Mouse (Mus musculus): ENCODE data around the gene Gm38392.

Gene Gm38392

DNA sequence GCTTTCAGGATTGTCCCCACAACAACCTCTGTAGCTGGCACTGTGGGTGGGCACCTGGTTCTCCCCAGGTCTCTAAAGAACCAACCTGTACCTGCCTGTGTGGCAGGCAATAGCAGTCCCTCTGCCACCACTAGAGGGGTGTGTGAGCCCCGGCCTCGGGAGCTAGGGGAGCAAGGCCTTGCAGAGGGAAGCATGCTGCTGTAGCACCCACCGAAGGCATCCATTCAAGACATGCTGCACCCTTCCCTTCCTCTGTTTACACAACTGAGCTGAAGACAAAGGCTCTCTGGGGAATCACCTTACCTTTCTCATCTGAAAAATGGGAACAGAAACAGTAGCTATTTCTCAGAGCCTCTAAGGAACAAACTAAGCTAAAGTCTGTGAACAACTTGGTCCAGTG lies 51.8 kb downstream of the Gm38392 start:
- DNase-seq, result peak; percentile 29

DNA sequence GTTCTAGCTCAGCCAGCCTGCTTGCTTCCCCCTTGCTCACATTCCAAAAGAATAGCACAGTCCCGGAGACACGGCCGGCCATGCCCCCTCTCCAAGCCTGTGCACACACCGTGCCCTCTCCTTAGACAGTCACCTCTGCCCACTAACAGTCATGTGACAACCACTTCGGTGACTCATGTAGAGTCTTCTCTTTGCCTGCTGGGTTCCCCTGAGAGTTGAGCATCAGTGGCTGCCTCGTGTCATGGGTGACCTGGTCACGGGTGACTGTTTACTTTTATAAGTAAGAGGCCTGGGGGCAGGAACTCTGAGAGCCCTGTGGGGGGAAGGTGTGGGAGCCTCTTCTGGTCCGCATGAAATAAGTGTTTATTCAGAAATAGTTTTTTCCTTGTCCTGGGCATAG lies 53.0 kb downstream of the Gm38392 start:
- no peak for DNase-seq

DNA sequence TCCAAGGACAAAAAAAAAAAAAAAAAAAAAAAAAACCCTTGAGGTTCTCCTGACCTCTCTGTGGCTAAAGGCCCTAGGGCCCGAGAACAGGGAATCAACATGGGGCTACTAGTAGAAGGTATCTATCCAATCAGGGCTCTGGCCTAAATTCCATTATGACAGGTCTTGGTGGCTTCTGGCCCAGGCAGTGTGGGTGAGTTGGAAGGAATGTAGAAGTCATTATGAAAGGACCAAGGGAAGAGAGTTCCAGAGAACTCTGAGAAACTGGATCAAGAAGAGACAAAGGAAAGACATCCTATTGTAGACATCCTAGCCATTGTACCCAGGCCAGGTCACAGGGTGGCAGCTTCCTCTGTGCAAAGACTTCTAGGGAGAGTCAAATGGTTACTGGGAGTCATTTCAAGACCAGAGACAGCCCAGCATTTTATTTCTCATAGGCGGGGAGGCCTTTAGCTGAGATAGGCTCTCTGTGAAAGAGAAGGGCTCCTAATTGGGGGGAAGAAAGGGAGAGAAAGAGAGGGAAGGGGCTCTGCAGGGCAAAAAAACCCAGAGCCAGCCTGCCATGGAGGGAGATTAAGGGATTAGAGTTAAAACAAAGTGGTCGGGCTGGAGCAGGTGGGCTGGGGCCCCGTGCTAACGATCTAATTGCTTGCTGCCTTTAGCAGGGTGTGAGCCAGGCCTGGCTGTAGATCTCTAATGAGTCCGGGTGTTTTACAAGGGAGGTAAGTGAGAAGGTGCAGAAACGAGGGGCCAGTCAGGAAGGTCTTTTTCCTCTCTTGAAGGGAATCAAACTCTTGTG lies 54.0 kb downstream of the Gm38392 start:
- DNase-seq, result no peak

GRCm38 (mm10) chr3:88232301-88232702 lies 54.7 kb downstream of the Gm38392 start:
- DNase-seq, result no peak

DNA sequence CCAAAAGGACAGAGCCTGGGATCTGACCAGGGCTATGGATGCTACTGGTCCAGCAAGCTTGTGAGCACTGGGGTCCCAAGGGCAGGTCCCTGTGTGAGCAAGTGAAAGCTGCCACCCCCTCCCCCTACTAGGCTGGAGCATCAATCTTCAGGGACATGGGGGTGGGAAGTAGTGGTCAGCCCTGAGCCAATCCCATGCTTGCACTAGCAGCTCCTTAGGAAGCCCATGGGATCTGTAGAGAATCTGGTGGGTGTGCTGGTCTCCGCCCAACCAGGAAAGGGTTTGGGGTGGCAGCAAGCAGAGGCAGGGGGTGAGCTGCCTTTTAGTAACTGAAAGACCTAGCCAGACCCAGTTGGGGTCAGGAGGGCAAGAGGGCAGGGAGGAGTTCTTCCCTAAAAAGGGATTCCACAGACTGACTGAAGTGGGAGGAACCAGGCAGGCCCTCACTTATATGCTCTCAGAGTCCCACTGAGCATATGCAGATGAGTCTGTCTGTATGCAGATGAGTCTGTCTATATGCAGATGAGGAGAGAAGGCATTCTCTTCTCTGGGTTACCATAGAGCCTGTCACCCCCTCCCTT lies 55.9 kb downstream of the Gm38392 start:
- no peak for DNase-seq

GRCm38 (mm10) chr3:88230262-88231047 lies 56.6 kb downstream of the Gm38392 start:
- DNase-seq, result no peak

GRCm38 (mm10) chr3:88229526-88229925 lies 57.5 kb downstream of the Gm38392 start:
- no peak for DNase-seq

- DNase-seq, result no peak
Measured at GRCm38 (mm10) chr3:88228906-88229305, 58.1 kb downstream of the Gm38392 start.

DNA sequence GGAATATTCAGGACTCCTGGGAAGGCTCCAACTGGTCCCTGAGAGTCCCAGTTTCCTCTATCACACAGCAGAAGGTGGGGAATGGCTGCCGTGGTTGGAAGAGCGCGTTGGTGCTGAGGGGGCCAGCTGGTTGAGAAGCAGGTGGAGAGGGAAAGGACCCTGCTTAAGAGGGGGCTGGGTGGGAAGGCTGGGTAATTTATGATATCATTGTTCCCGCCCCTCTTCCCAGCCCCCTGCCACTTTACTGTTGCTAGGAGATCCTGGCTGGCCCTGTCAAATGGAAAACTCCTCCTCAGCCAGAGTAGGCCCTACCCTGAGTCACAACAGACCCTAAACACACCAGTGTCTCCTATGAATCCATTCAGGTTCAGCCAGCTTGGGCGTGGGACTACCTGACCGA lies 59.0 kb downstream of the Gm38392 start:
- DNase-seq, result no peak

DNA sequence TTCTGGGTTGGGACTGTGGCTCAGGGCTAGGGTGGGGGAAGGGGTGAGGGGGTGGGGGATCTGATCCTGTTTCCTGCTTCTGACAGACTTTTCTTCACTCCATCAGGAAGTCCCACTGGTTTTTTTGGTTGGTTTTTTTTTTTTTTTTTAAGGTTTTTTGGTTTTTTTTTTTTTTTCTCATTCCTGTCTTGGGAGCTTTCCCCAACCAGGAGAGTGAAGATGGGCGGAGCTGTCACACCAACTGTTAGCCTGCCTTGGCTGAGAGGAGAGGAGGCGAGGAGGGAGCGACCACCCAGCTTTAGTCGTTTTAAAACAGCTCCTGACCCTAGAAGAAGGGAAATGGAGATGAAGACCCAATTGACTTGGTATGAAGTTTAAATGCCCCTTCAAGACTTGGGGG lies 59.8 kb downstream of the Gm38392 start:
- DNase-seq, result no peak

- no peak for DNase-seq
Measured at GRCm38 (mm10) chr3:88226101-88226845, 60.7 kb downstream of the Gm38392 start.

DNA sequence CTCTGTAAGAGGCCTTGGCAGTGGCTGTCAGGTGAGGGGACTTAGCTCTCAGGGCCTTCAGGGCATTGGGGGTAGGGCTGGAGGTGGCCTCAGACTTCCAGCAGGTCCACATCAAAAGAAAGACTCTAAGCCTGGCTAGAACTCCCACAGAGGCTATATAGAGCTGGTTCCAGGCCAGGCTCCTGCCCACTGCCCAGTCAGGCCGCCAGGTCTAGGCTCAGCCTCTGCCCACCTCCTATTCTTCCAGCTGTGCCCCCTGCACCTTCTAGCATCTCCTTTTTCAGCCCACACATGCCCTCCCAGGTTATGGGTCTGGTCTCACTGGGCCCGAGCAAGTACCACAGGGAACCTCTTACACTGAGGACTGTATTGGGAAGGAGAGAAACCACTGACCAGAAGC lies 62.1 kb downstream of the Gm38392 start:
- no peak for DNase-seq

GRCm38 (mm10) chr3:88222446-88222845 lies 64.6 kb downstream of the Gm38392 start:
- no peak for DNase-seq

- DNase-seq, result no peak
Measured at GRCm38 (mm10) chr3:88221519-88222390, 65.3 kb downstream of the Gm38392 start.

GRCm38 (mm10) chr3:88220842-88221241 lies 66.2 kb downstream of the Gm38392 start:
- DNase-seq, result peak; percentile 63

DNA sequence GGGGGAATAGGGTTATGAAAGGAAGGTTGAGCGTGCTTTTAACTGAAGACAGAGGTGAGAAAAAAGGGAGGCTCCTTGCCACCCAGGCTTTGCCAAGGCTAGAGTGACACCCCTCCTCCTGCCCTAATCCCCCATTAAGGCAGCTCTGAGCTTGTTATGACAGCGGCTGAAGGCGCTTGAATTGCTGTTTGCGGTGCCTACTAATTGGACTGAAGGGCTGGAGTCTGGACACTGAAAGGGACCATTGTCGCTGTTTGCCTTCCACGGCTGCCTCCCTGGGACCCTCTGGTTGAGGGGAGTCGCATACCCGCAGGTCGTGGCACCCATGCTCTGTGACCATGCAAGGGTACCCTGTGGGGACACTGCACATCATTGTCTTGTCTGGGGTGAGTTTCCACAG lies 67.1 kb downstream of the Gm38392 start:
- no peak for DNase-seq

DNA sequence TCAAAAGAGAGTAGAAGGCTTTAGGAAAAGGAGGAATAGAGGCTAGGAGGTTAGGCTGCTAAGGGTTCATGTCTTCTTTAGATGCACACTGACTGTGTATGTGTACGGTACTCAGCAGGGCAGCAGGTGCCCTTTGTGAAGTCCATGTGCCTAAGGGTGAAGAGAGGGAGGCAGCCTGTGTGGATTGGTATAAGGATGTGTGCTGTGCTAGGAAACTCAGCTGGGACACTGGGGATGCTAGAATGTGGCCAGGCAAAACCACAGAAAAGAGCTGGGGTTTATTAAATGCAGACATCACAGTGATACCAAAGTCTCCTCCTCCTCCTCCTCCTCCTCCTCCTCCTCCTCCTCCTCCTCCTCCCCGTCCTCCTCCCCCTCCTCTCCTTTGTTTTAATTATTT lies 69.3 kb downstream of the Gm38392 start:
- DNase-seq, result no peak

- DNase-seq, result no peak
Measured at GRCm38 (mm10) chr3:88216534-88217326, 70.3 kb downstream of the Gm38392 start.

DNA sequence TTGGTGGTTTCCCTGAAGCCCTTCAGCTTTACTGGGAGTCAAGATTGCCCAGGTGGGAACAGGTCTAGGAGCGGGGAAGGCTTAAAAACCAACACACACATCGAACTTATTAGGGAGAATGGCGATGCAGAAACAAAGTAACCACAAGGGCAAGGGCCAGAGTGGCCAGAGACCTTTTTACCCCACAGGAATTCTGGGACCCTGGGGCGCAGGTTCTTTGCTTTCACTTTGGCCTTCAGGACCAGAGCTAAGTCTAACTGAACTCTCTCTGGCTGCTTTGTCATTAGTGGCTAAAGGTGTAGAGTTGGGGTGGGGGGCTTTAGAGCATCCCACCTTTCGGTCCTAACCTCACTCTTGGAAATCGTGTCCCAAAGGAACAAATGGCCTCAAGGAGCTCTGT lies 70.9 kb downstream of the Gm38392 start:
- no peak for DNase-seq

DNA sequence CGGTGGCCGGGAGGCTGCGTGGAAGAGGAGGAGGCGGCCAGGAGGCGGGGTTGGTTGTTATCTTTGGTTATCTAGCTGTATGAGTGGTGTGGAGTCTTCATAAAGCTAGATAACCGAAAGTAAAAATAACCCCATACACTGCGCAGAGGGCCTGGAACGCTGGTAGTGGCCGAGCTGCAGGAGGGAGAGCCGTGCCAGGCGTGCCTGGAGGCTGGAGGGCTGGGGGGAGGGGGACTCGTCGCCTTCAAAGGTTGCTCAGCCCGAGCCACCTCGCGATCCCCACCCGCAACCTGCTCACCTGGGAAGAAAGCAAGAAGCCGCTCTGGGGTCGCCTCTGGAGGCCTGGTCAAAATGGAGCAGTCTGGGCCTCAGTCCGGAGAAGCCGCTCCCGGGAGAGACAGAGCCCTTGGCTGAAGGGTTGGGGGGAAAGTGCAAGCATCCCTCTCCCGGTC lies 71.4 kb downstream of the Gm38392 start:
- DNase-seq, result no peak

DNA sequence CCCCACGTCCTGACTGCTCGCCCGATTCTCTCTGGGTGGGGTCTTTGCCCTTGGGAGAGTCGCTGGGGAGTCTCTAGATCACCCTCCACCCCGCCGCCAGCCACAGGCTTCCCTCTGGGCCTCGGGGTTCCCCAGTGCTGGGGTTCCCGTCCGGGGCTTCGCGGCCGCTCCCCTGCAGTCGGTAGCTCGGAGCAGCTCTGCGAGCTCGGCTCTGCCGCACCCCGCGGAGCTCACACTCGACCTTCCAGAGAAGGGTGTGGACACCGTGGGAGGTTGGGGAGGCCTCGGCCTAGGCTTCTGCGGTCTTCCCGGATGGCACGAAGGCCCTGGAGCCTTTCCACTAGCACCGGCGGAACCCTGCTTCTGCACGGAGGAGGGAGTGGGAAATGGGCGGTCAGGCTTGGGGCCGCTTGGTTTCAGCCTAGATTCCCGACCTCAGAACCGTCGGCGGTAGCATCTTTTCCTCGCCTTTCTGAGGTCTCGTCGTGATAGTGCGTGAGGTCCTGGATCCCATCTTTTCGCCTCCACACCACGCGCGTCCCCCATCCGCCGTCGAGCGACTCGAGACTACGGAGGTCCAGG lies 71.9 kb downstream of the Gm38392 start:
- no peak for DNase-seq
